Mouse (Mus musculus) erythroblast, embryonic 14.5 days (primary cell): ENCODE results near the gene Tmem161a.

Experiments
- GATA1 ChIP-seq: IDR thresholded peaks from 2 replicates; pipeline ENCODE4 v1.6.1; 2012; ENCODE audit warnings: low read length, inconsistent platforms, mixed read lengths
- TAL1 ChIP-seq: IDR thresholded peaks from 3 replicates; pipeline ENCODE4 v1.6.1; 2012; ENCODE audit warnings: low read length, inconsistent platforms, mixed read lengths

DNA sequence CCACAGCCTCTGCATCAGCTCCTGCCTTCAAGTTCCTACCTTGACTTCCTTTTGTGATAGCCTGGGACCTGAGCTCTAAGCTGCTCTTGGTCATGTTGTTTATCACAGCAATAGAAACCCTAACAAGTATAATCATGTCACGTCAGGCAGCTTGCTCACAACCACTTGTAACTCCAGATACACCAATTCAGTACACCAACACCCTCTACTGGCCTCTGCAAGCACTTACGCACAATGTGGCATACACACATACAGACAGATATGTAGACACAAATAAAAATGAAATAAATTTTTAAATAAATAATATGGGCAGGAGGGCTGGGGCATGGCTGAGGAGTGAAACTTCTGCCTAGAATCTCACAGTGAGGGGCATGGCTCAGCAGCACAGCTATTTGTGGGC, 23.6 kb downstream of the Tmem161a start:
- no peak for TF ChIP-seq TAL1
- no peak for TF ChIP-seq GATA1
